Mouse (Mus musculus): ENCODE measurements around the gene Kctd20.
"Not testable (repeated sequence)": the region's sequence is repeated elsewhere in the genome, so short reads cannot be mapped to it uniquely, and the experiment has no call there.

Kctd20 gene

DNA sequence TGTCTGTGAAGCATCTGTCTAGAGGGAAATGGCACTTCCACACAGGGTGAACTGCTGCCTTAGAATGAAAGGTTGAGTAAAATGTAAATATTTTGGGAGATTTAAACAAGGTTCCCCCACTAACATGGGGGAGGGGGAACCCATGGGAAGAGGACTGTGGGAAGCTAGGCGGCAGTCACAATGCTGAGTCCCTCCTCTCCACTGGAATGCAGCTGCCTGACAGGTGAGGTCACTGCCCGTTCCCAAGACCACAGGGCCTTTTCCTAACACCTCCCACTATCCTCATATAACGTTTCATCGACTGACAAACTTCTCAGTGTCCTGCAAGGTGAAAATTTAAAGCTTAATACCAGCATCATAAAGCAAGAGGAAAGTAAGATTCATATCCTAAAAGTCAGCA lies 30.8 kb downstream of the Kctd20 start:
- no peak for DNase-seq (ENCODE audit: low spot score in 2 of 2)

DNA sequence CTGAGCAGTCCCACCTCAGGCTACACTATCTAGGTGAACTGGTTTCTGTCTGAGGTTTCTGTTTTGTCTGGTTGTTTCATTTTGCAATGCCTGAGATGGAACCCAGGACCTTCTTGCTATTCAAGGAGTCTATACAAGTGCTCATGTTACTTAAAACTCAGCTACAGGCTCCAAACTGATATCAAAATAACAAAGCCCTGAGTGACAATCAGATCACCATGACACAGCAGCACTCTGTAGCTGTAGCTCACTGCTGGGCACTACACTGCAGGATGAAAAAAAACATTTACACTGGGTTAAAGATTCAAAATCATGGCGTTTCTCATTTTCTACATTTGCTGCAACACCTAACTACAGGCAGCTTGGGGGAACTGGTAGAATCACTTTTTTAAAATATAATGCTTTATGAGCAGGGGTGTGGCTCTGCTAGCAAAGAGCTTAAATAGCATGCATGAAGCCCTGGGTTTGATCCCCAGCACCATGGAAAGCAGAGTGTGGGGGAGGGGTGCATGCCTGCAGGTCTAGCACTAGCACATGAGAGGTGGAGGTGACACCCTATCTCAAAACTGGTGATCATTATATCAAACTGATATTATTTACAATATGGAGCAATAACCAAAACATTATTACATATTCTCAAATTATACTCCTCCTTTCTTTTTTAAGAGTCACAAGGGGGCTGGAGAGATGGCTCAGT lies 33.1 kb downstream of the Kctd20 start:
- DNase-seq (ENCODE audit: low spot score in 2 of 2): no peak

DNA sequence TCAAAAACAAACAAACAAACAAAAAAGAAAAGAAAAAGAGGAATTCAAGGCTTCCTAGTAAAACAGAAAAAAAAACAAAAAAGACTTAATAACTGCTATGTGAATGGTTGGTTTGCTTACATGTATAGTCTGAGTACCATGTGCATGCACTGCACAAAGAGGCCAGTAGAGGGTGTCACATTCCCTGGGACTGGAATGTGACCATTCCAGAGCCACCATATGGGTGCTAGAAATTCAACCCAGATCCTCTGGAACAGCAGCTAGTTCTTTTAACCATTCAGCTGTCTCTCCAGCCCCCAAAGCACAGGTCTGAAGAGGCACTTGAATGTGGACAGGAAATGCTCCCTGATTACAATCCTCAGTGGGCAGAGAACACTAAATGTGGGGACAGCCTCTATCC lies 35.1 kb downstream of the Kctd20 start:
- DNase-seq (ENCODE audit: low spot score in 2 of 2): no peak

DNA sequence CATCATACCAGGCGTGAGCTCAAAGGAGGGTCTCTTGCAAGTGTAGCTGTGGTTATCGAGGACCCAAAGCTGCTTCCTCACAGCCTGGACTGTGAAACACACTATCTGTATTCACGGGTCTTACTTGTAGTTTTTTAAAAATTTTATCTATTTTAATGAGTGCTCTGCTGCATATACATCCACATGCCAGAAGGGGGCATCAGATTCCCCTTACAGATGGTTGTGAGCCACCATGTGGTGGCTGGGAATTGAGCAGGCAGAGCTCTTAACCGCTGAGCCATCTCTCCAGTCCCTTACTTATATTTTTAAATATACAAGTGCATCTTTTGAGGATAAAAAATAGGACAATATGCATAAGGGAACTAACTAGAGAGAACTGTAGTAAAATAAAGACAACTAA lies 36.0 kb downstream of the Kctd20 start:
- peak; percentile 52 to 65 for DNase-seq (ENCODE audit: low spot score in 2 of 2)

DNA sequence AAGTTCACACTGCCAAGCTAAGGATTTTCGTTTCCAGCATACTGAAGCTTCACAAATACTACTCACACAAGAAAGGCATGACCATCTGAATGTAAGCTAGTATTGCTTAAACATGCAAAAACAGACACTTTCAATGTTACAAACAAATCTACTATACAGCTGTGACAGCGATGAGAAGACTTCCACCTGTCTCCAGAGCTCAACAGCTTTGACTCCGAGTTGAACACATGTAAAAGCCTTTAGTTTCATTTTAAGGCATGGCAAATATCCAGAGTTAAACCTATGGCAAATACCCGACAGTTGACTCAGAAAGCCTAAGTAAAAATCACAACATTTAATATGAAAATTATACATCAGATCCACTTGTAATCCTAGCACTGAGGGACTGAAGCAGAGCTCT lies 36.5 kb downstream of the Kctd20 start:
- no peak for DNase-seq (ENCODE audit: low spot score in 2 of 2)

GRCm38 (mm10) chr17:28988996-28989395 lies 37.2 kb downstream of the Kctd20 start:
- DNase-seq (ENCODE audit: low spot score in 2 of 2): no peak

GRCm38 (mm10) chr17:28990060-28990459 lies 38.3 kb downstream of the Kctd20 start:
- DNase-seq (ENCODE audit: low spot score in 2 of 2): no peak

- no peak for DNase-seq (ENCODE audit: low spot score in 2 of 2)
Observed at GRCm38 (mm10) chr17:28991286-28991685, 39.5 kb downstream of the Kctd20 start.

GRCm38 (mm10) chr17:28992105-28992504 lies 40.4 kb downstream of the Kctd20 start:
- DNase-seq (ENCODE audit: low spot score in 2 of 2): no peak

DNA sequence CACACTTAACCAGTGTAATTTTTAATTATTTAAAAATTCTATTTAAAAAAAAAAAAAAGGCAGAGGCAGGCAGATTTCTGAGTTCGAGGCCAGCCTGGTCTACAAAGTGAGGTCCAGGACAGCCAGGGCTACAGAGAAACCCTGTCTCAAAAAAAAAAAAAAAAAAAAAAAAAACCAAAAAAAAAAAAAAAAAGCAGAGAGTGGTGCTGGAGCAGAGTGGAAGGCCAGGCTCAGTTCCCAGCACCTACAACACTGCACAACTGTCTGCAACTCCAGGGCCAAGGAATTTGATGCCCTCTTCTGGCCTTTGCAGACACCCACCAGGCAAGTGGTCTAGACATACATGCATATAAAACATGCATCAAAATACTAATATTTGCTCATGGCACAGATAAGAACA lies 41.3 kb downstream of the Kctd20 start:
- not testable (repeated sequence) for DNase-seq (ENCODE audit: low spot score in 2 of 2)

GRCm38 (mm10) chr17:28994615-28995014 lies 42.9 kb downstream of the Kctd20 start:
- no peak for DNase-seq (ENCODE audit: low spot score in 2 of 2)

- DNase-seq (ENCODE audit: low spot score in 2 of 2): peak in 1 of 2 experiments; percentile 27
Observed at GRCm38 (mm10) chr17:29000465-29000864, 48.7 kb downstream of the Kctd20 start.

GRCm38 (mm10) chr17:29003740-29004139 lies 52.0 kb downstream of the Kctd20 start:
- peak in 1 of 2 experiments; percentile 18 for DNase-seq (ENCODE audit: low spot score in 2 of 2)

- no peak for DNase-seq (ENCODE audit: low spot score in 2 of 2)
Observed at GRCm38 (mm10) chr17:29005002-29005401, 53.3 kb downstream of the Kctd20 start.

DNA sequence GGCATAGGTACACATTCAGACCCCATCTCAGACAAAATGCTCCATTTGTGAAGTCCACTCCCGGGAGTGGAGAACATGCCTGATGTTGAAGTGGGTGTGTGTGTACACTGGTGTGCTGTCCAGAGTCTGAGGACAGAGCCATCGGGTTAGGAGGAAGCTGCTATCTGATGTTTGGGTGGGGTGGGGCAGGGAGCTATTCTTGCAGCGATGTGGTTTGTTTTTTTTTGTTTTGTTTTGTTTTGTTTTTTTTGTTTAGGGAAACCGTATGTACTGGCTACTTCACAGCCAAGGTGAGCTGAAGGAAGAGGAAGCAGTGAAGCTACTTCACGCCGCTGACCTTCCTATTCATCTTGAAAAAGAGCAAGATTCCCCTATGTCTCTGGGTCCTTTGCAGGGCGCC lies 55.1 kb downstream of the Kctd20 start:
- no peak for DNase-seq (ENCODE audit: low spot score in 2 of 2)

- peak in 1 of 2 experiments; percentile 40 for DNase-seq (ENCODE audit: low spot score in 2 of 2)
Observed at GRCm38 (mm10) chr17:29007243-29007640, 55.5 kb downstream of the Kctd20 start.

DNA sequence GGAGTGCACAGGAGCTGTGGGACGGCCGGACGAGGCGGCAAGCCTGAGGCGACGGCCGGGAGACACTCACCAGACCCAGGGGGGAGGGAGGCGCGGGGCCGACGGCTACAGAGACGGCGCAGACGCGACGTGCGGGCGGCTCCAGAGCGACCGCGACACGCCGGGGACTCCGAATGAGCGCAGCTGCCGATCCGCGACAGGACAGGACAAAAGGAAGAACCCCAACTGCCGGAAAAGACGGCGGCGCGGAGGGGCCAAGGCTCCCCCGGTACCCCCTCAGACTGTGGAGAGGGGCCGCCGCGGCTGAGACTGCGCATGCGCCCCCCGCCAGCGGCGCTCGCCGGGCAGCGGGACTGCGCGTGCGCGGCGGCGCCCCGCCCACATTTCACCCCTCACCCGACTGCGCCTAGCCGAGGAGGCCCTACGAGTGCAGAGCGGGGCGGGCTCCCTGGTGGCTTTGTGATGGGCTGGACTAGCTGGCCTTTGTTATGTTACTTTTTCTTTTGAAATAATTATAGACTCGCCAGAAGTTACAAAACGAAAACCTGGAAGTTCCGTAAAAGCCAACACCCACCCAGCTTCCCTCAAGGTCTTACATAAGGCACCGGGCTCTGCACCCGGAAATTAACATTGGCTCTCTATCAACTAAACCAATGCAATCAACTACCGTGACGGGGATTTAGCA lies 56.0 kb downstream of the Kctd20 start, which contains the start of gene Stk38:
Gene Stk38, minus strand, starts transcription at position 355 of the 685 bp plus-strand sequence.
- peak; percentile 92 to 94 for DNase-seq (ENCODE audit: low spot score in 2 of 2)

DNA sequence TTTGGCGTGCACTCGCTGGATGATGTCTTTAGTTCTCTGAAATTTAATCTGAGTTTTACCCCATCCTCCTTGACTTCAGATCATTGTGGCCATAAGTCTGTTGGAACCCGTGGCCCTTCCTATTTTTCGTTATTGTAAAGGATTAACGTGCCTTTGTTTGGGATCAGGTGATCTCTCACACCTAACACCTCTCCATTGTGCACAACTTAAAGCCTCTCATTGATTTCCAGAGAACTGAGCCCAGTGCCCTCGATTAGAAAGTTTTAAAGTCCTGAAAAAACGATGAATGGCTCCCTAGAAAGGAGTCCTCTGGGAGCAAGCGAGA lies 56.5 kb downstream of the Kctd20 start:
- no peak for DNase-seq (ENCODE audit: low spot score in 2 of 2)

DNA sequence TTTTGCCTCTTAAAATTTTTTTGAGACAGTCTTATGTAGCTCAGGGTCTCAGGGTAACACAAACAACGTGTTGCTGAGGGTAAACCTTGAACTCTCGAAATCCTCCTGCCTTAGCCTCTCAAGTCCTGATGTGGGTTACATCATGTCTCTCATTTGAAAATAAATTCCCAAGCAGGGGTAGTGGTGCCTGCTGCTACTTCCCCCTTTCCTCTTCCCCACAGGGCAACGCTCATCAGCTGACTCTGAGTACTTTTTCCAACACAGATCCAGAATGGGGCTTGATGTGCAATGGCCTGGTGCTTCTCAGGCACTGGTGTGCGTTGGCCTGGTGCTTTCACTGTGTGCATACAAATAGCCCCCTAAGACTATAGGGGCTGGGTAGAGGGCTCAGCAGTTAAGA lies 57.4 kb downstream of the Kctd20 start:
- DNase-seq (ENCODE audit: low spot score in 2 of 2): no peak

- no peak for DNase-seq (ENCODE audit: low spot score in 2 of 2)
Observed at GRCm38 (mm10) chr17:29014235-29014634, 62.5 kb downstream of the Kctd20 start.

GRCm38 (mm10) chr17:29015638-29016037 lies 63.9 kb downstream of the Kctd20 start:
- peak; percentile 65 to 75 for DNase-seq (ENCODE audit: low spot score in 2 of 2)

- DNase-seq (ENCODE audit: low spot score in 2 of 2): no peak
Observed at GRCm38 (mm10) chr17:29016705-29017104, 65.0 kb downstream of the Kctd20 start.

DNA sequence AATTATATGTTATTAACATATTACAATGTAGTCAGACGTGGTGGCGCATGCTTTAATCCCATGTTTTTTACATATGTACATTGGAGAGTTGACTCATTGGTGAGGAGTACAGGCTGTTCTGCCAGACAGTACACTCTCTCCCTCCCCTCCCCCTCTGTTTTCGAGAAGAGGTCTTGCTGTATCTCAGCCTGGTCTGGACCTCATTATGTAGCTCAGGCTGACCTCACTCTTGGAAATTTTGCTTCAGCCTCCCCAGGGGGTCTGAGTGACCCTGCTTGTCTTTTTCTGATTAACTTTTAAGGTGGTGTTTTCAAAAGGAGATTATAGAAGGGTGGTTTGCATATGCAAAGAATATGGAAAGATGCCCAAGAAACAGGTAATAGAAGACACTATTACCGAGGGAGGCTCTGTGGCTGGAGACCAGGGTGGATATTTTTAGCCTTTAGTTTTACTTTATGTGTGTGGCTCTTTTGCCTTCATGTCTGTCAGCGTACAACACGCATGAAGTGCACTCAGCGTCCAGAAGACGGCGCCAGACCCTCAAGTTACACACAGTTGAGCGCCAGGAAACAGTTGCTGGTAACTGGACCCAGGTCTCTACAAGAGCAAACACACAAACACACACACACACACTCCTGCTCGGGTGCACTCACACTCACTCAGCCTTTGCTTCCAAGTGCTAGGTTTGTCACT lies 66.7 kb downstream of the Kctd20 start:
- DNase-seq (ENCODE audit: low spot score in 2 of 2): no peak

All from natural killer cell, adult 2 months (primary cell).